Mouse (Mus musculus) limb, embryonic 11.5 days (tissue): Measurements from ENCODE around the gene Olfr221. TPM values are rescaled to one million over a fixed set of nuclear protein-coding genes. Genes with fewer than 3 reads are reported as not detected.

ENCODE experiments used
- ATAC-seq: fragments of 200-750 bp; cut with Nextera tagmentation; 2 replicates; pipeline ENCODE4 v1.8.0; 2017; ENCODE audit warnings: low read depth; ENCODE audit not compliant: insufficient number of reproducible peaks, low FRiP score, low TSS enrichment
- DNase-seq: peaks from one replicate; pipeline ENCODE4 v3.0.0-alpha.2; 2015; ENCODE audit warnings: low spot score
- H3K27ac ChIP-seq: fragments of 300-500 bp; sonication (generic); replicated peaks from 2 replicates; pipeline ENCODE4 v1.5.1; 2014; ENCODE audit warnings: low read depth, mild to moderate bottlenecking, low read length
- H3K27me3 ChIP-seq: fragments of 300-500 bp; sonication (generic); 2 replicates; pipeline ENCODE4 v1.6.1; 2014; ENCODE audit warnings: mild to moderate bottlenecking, low read length, mixed read lengths; ENCODE audit not compliant: control insufficient read depth, insufficient read depth
- H3K36me3 ChIP-seq: fragments of 300-500 bp; sonication (generic); 2 replicates; pipeline ENCODE4 v1.6.1; 2014; ENCODE audit warnings: mild to moderate bottlenecking, low read length, moderate library complexity, mixed read lengths; ENCODE audit not compliant: control insufficient read depth, insufficient read depth
- H3K4me1 ChIP-seq: fragments of 300-500 bp; sonication (generic); 2 replicates; pipeline ENCODE4 v1.6.1; 2014; ENCODE audit warnings: low read length, mixed read lengths; ENCODE audit not compliant: control insufficient read depth, insufficient read depth
- H3K4me2 ChIP-seq: fragments of 300-500 bp; sonication (generic); 2 replicates; pipeline ENCODE4 v1.6.1; 2014; ENCODE audit warnings: low read depth, mild to moderate bottlenecking, moderate library complexity; ENCODE audit not compliant: severe bottlenecking
- H3K4me3 ChIP-seq: fragments of 300-500 bp; sonication (generic); 2 replicates; pipeline ENCODE4 v1.5.1; 2014; ENCODE audit warnings: low read depth, low read length
- H3K9ac ChIP-seq: fragments of 300-500 bp; sonication (generic); 2 replicates; pipeline ENCODE4 v1.6.1; 2014; ENCODE audit warnings: mild to moderate bottlenecking, low read length
- H3K9me3 ChIP-seq: fragments of 300-500 bp; sonication (generic); 2 replicates; pipeline ENCODE4 v1.6.1; 2016; ENCODE audit warnings: low read length; ENCODE audit not compliant: control insufficient read depth
- WGBS: fragments of 180-500 bp; shearing (Covaris S2); extraction: QIAGEN DNeasy Blood & Tissue Kit; methylation state at CpG from one replicate; pipeline ENCODE4 v1.1.7; 2014; 5-methylcytosine and 5-hydroxymethylcytosine counted together
- polyA plus RNA-seq: library from polyadenylated mRNA; unstranded; fragments of >200 nt; fragmentation: Nextera tagmentation; extraction: Ambion mirVana; gene quantifications from 2 replicates; pipeline ENCODE4 v1.2.1, GENCODE M21; 2014

Olfr221 gene
- polyA plus RNA-seq, 1 experiment from 2014 or later = not detected

DNA sequence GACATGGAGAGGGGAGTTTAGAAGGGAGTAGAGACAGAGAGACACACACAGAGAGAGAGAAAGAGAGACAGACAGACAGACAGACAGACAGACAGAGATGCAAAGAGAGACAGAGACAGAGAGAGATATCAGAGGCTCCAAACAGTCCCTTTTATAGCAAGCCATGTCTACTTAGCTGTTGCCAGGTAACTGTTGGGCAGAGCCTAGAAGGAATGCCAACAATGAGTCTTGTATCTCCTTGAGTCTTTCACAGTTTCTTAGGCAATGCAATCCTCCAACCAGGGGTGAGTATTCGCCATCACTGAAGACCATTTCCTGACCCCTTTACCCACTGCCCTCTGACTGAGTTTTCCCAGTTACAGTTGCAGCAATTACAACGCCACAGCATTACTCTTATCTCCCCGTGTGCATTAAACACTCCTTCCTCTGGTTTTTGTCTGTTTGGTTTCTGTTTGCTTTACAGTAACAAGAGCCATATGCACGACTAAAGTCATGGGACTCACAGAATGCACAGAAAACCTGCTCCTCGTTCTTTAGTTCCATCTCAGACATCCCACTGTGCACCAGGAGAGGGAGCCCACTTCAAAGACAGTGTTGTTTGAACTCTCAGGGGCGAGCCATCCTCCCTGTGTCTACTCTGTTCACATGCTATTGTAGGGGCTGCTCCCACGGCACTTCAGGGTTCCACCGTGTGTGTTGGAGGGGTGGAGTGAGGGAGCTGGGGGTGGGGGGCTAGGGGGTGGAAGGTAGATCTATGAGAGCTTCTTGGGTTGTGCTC is 2.8 kb upstream of the Olfr221 start:
- WGBS = 8% methylated on average over 8 of the region's 8 CpGs
- Histone ChIP-seq H3K4me3 (no peak overlapping the region), H3K9me3 (no peaks in the 10 kb centered on the region), H3K4me1 (no peaks in the 10 kb centered on the region), H3K36me3 (no peaks in the 10 kb centered on the region), H3K27me3 (no peaks in the 10 kb centered on the region), H3K9ac (no peak overlapping the region), H3K27ac (no peak overlapping the region), H3K4me2 (no peak overlapping the region)
- DNase-seq (peak; percentile 32), ATAC-seq (no peak)

DNA sequence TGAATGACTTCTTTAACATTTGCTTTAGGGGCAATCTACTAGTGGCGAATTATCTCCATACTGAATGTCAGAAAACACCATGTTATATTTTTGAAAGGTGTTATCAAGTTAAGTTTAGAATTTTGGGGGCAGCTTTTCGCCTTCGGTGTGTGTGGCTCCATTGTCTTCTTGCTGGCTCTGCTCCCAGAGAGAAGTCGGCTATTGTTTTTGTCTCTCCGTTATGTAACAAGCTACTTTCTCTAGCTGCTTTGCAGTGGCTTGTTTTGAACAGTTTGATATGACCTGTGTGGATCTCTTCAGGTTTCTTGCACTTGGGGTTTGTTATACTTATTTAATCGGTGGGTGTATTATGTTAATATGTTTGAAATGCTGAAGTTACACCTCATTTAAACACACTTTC is 1.2 kb upstream of the Olfr221 start:
- H3K4me2 ChIP-seq = no peak overlapping the region

DNA sequence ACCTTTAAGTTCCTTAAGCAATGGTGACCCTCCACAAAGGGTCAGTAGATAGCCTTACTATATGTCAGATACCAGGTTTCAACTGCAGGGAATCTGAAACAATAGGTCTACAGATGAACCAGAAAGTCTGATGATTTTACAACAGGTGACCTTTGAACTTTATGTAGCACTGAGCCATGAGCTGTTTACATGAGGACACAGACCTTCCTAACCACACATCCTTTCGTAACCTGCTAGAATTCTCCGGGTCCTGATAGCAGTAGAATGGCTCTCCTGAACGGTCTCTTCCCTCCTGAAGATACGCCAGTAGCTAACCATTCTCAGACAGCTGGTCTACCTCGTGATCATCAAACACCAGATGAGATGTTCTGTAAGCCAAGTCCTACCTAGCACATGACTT is 2.9 kb downstream of the Olfr221 start:
- DNase-seq (no peak), ATAC-seq (no peak)
- H3K4me3 ChIP-seq = no peak overlapping the region
- WGBS = 86% methylated on average over 5 of the region's 5 CpGs
- no peak overlapping the region for H3K9ac ChIP-seq
- no peak overlapping the region for H3K27ac ChIP-seq
- no peaks in the 10 kb centered on the region for H3K4me1 ChIP-seq
- no peaks in the 10 kb centered on the region for H3K27me3 ChIP-seq
- H3K4me2 ChIP-seq = no peak overlapping the region
- H3K36me3 ChIP-seq = no peaks in the 10 kb centered on the region
- no peaks in the 10 kb centered on the region for H3K9me3 ChIP-seq

More for the DNA sequence above, 1.2 kb upstream of the Olfr221 start:
- no peaks in the 10 kb centered on the region for H3K9me3 ChIP-seq
- no peak overlapping the region for H3K9ac ChIP-seq
- no peaks in the 10 kb centered on the region for H3K27me3 ChIP-seq
- H3K36me3 ChIP-seq = no peaks in the 10 kb centered on the region
- H3K27ac ChIP-seq = no peak overlapping the region
- DNase-seq (no peak), ATAC-seq (no peak)
- WGBS = 90% methylated on average over 6 of the region's 6 CpGs
- no peak overlapping the region for H3K4me3 ChIP-seq
- no peaks in the 10 kb centered on the region for H3K4me1 ChIP-seq

DNA sequence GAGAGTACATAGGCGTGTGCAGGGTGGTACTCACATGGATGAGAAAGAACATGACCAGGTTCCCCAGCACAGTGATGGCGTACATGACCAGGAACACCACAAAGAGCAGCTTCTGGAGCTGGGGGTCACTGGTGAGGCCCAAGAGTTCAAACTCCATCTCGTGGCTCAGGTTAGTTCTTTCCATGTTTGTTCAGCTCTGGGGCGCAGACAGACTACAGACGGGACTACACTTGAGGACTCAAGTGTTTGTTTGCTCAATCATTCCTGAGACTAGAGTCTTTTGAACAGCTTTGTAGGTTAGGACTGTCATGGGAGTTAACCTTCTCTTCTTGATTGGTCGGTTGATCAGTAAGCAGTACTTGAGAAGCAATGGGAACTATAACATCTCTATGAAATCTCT is 6.3 kb downstream of the Olfr221 start:
- no peaks in the 10 kb centered on the region for H3K27me3 ChIP-seq
- DNase-seq = no peak
- no peaks in the 10 kb centered on the region for H3K36me3 ChIP-seq
- H3K4me1 ChIP-seq = no peaks in the 10 kb centered on the region
- H3K4me3 ChIP-seq = no peak overlapping the region
- no peak for ATAC-seq
- 89% methylated on average over 6 of the region's 6 CpGs for WGBS
- no peak overlapping the region for H3K27ac ChIP-seq
- H3K4me2 ChIP-seq = no peak overlapping the region
- H3K9me3 ChIP-seq = no peaks in the 10 kb centered on the region
- H3K9ac ChIP-seq = no peak overlapping the region

DNA sequence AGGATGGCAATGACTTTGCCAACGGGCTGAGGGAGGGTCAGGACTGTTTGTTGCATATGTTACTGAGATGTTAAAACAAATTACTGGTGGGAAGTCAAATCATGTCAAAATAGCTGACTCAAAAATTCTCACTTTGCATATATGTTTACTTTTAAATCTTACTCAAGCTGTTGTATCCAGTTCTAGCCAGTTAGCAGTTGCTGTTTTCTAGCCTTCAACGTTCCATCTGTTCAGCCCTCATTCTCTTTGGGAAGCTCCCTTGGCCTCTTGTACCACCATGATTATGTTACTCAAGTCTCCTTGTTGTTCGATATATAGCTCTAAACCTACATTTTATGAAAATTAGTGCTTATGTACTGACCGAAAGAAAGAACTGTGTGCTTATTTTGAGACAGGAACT is 15.9 kb downstream of the Olfr221 start:
- Histone ChIP-seq H3K9ac (no peak overlapping the region), H3K9me3 (no peaks in the 10 kb centered on the region), H3K36me3 (no peaks in the 10 kb centered on the region), H3K4me3 (no peak overlapping the region), H3K4me2 (no peak overlapping the region), H3K27me3 (no peaks in the 10 kb centered on the region), H3K27ac (no peak overlapping the region), H3K4me1 (no peaks in the 10 kb centered on the region)
- no peak for DNase-seq
- WGBS = 88% methylated on average over 4 of the region's 4 CpGs
- no peak for ATAC-seq

DNA sequence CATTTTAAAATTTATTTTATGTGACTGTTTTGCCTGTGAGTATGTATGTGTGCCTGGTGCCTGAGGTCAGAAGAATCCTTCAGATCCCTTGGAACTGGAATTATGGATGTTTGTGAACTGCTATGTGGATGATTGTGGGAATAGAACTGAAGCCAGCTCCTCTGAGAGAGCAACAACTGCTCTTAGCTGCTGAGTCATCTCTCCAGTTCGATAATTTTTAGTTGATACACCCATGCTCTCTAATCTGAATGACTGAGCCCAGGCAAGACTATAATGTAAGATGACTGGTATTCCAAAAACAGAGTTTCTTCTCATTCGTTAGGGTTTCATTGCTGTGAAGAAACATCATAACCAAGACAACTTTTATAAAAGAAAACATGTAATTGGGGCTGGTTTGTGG is 18.1 kb downstream of the Olfr221 start:
- no peak overlapping the region for H3K27ac ChIP-seq
- no peak for ATAC-seq
- WGBS = 82% methylated on average over 2 of the region's 2 CpGs
- peaks cover 1% of the 10 kb centered on the region for H3K4me1 ChIP-seq
- H3K4me2 ChIP-seq = no peak overlapping the region
- no peak overlapping the region for H3K4me3 ChIP-seq
- DNase-seq = no peak
- H3K36me3 ChIP-seq = no peaks in the 10 kb centered on the region
- no peaks in the 10 kb centered on the region for H3K27me3 ChIP-seq
- no peaks in the 10 kb centered on the region for H3K9me3 ChIP-seq
- H3K9ac ChIP-seq = no peak overlapping the region

DNA sequence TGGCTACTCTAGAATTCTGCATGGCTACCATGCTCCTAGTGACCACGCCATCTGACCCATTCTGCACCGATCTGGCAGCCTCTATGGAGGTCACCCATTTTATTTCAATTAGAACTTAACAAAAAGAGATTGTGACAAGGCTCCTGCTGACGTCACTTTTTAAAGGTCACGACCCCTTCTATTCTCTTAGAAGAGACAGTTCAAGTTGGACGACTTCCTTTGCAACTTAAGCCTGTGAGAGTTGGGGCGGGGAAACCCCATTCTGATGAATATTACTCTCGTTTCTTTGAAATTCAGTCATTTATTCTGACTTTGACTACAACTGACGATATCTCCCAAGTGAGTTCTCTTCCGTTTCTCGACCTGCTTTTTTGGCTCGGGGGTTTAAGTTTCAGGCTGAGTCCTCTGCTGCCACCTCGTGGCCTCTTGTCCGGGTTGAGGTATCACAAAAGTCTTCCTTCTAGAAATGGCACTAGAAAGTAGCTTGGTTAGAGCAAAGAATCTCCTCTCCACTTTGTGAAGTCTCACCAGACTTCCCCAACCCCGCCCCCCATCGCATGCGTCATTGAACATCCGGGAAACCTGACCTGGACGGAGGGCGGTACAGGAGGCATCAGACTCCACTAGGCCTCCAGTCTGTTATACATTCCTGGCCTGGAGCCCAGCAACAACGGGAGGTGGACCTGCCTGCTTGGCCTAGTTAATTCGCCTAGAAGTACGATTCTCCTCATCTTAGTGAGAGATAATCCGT is 19.4 kb downstream of the Olfr221 start:
- H3K36me3 ChIP-seq = no peaks in the 10 kb centered on the region
- no peaks in the 10 kb centered on the region for H3K27me3 ChIP-seq
- DNase-seq (peak; percentile 92), ATAC-seq (peak; percentile 48; the same call in 1 of the 2 replicates)
- peak overlapping the region; percentile 8; the same call in 1 of the 2 replicates for H3K9ac ChIP-seq
- H3K27ac ChIP-seq = peak overlapping the region; percentile 73
- H3K4me1 ChIP-seq = peaks cover 4% of the 10 kb centered on the region
- H3K9me3 ChIP-seq = no peaks in the 10 kb centered on the region
- 7% methylated on average over 23 of the region's 23 CpGs for WGBS
- peak overlapping the region; percentile 23; the same call in 1 of the 2 replicates for H3K4me2 ChIP-seq
- H3K4me3 ChIP-seq = no peak overlapping the region

DNA sequence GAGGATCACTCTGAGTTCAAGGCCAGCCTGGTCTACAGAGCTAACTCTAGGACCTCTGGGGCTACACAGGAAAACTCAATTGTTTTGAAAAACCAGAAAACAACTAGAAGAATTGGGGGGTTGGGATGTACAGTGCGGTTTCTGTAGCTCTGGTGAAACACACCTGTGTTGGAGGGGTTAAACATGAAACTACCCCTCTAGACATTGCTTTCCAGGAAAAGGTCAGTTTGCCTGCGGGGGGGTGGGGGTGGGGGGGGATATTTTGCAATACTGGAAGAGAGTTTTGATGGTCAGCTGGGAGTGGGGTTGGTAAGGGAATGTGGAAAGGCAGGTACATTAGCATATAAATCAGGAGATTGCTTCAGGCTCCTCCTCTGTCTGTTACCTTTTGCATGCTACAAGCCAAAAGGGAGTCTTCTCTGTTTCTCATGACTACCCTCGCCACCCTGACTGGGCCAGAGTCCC is 20.0 kb downstream of the Olfr221 start:
- Histone ChIP-seq H3K36me3 (no peaks in the 10 kb centered on the region), H3K9me3 (no peaks in the 10 kb centered on the region), H3K4me1 (peaks cover 4% of the 10 kb centered on the region), H3K9ac (no peak overlapping the region), H3K4me2 (peak overlapping the region; percentile 23; the same call in 1 of the 2 replicates), H3K4me3 (no peak overlapping the region), H3K27ac (no peak overlapping the region), H3K27me3 (no peaks in the 10 kb centered on the region)
- no peak for ATAC-seq
- no peak for DNase-seq
- 68% methylated on average over 3 of the region's 3 CpGs for WGBS
